Mouse (Mus musculus) heart, postnatal 0 days (tissue): ENCODE data around the gene Cox8c.

Experiments
- CTCF ChIP-seq: IDR thresholded peaks from 2 replicates; pipeline ENCODE4 v1.5.1; 2016; ENCODE audit warnings: antibody characterized with exemption, control low read depth, low read depth
- EP300 ChIP-seq: IDR thresholded peaks from 2 replicates; pipeline ENCODE4 v1.6.1; 2016; ENCODE audit warnings: antibody characterized with exemption, low read depth

- no peak for TF ChIP-seq CTCF
- TF ChIP-seq EP300 = no peak
Observed at GRCm38 (mm10) chr12:102899091-102899490, at the start of gene Cox8c.
